Mouse (Mus musculus) left cerebral cortex, postnatal 4 days (tissue): Measurements from ENCODE around the gene Ttn. TPM values are rescaled to one million over a fixed set of nuclear protein-coding genes. Genes with fewer than 3 reads are reported as not detected.

Experiments
- DNase-seq: peaks from one replicate; pipeline ENCODE4 v3.0.0-alpha.2; 2022
- intact Hi-C: fragments of 180-260 bp; cut with DNase I; formaldehyde crosslinking; loops from one replicate; pipeline ENCODE4 v1.15.1; 2025
- total RNA-seq, 2 experiments: library from RNA; stranded (reverse); gene quantifications; 2 replicates each; pipeline ENCODE4 v1.2.3; 2021

Gene Ttn
- total RNA-seq, 2 experiments from 2014 or later, result 1.5 to 1.6 TPM

DNA sequence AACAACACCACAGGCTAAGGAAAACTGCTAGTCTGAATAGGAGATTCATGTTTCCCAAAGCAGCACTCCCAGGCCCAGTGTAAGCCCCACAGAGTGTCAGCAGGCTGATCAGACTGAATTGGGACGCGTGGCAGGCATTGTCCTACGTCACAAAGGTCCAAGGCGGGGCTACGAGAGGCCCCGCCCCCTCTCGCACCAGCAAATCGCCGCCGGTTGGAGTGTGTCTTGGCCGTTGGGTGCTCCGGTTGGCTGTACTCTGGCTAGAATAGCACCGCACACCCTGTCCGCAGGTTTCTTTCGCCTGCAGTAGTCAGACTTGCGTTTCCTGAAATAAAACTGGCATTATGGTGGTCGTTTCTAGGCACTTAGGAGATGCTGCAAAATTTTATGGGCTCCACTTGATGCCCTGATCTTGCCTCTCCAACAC, 309.4 kb downstream of the Ttn start, which contains the start of gene Fkbp7:
TSS of gene Fkbp7 (minus strand) at position 151 of the 427 bp plus-strand sequence.
- intact Hi-C loops, result no loop called here
- peak; percentile 92 for DNase-seq

DNA sequence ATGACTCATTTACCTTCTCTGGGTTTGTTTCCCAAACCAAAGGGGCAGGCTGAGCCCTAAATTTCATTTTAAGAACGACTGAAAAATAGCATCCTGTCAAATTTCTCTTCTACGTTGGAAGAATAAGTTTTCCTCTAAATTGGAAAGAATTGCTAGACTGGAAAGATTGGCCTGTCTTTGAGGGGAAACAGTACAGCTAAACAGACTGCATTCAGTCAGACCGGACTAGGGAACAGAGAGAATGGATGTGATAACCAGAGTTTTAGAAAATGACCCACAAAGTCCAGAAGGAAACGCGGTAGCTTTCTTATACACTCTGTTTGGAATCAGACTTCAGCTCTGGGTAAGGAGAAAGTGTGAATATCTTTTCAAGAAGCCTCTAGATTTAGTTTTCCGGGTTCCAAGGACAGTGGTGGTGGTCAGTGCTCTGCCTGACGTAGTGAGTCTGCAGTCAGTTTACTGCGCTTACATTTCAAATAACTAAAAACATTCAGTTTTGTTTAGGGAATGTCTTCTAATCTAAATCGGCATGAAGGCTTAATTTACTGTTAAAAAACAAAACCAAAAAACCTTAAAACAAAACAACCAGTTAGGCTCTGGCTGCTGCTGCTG, 310.1 kb downstream of the Ttn start:
- intact Hi-C loops, result no loop called here
- DNase-seq, result no peak

DNA sequence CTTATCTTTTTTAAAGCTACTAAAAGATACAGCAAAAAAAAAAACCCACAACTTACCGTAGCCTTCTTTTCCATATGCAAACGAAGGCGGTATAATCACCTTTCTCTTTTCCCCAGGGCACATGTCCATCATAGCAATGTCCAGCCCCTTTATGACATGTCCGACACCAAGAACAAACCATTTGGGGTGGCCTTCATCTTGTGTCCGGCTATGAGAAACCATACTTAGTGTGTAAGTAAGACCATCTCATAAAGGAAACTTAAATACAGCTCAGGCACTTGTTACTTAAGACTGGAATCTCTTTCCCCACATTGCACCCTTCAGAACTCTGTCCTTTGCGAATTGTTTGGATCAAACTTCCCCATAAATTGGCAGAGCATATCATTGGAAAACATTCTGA, 310.7 kb downstream of the Ttn start:
- DNase-seq, result no peak
- intact Hi-C loops, result no loop called here

DNA sequence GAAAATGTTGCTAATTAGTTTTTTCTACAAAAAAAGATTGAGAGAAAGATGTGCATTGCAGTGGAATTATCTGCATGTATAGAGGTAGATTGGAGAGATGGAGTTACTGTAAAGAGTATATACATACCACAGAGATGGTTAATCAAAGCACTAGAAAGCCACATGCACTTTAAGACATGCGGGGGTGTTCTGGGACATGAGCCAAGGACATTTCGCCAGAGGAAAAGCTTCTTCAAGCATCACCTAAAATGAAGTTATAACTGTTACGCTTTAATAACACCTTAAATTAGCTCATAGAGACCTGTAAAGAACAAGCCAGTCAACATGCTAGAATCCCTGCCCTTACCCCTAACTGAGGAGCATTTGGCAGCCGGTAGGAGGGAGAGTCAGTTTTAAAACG, 315.1 kb downstream of the Ttn start:
- intact Hi-C loops, result no loop called here
- DNase-seq, result no peak

DNA sequence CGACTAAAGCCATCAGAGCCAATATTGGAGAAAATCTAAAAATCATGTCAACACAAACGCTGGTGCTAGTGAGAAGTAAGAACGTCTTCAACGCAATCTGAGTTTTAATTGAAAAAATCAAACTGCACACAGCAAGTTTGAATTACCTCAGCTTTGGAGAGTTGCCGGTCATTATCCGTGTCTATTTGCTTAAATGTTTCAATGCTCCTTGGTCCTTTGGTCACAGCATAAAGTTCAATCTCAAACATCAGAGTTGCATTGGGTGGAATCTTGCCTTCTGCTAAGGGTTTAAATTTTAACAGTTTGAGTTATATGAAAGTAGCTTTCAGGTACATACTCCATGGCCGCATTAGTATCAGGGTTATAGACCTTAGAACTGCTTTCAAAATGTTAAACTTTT, 316.8 kb downstream of the Ttn start:
- DNase-seq, result no peak
- intact Hi-C loops, result no loop called here

DNA sequence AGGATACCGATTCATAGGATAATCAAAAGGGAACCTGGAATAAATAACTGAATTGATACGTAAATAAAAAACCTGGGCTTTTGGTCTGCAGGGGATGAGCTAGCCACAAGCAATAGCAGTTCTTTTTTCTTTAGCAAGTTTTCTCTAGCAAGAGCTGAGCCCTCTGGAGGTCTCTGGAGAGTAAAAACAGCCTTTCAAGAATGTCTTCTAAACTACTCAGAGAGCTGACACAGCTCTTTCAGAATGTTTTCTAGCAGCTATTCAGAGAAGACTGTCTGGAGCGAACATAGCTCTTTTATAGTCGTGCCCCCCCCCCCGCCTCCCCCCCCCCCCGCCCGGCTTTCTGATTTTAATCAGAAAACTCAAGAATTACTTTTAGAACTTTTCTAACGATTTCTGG, 322.9 kb downstream of the Ttn start:
- DNase-seq, result no peak
- intact Hi-C loops, result no loop called here

DNA sequence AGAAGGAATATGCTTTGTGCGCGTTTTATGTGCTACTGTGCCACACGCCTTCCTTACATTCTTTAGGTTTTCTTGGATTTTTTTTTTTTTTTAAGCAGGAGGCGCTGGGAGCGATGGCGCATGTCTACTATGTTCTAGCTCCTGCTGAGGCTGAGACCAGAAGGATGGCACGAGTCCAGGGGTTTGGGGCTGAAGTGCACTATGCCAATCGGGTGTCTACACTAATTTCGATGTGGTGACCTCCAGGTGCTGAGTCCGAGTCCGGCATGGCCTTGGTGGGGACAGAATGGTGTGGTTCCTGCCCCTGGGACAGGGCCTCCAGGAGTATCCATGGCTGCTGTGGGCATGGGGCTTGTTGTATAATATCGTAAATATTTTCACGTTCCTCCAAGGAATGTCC, 323.8 kb downstream of the Ttn start:
- peak; percentile 37 for DNase-seq
- intact Hi-C loops, result no loop called here

DNA sequence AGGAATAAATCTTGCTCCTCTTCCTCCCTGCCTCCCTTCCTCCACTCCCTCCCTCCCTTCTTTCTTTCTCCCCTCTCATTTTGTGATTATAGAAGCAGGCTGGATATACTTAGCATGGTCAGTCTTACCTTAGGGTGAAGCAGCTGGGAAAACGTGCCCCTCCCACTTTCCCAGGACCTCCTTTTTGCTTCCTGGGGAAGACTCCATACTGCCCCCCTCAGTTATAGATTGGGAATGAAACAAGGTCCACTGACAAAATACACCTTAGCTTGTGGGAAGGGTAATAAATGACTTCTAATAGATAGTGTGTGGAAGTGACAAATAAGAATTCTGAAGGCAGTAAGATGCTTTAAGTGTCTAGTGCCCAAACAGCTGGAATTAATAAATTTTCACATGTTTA, 326.4 kb downstream of the Ttn start:
- intact Hi-C loops, result no loop called here
- no peak for DNase-seq

DNA sequence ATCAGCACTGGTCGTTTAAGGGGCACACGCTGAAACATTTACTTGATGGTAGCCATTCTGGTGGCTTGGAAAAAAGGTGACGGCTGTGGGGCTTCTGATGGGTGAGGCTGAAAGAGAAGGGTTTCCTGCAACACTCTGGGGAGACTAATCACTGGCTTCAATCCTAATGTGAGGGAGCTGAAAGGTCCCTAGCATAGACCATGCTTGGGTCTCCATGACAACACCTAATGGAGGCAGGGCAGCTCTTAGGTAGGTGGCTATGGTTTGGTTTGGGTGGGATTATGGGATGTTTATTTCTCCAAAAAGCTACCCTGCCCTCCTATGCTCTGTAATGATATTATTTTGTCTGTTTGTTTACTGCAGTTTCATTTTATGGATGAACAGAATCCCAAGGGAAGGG, 326.9 kb downstream of the Ttn start:
- intact Hi-C loops, result no loop called here
- no peak for DNase-seq

DNA sequence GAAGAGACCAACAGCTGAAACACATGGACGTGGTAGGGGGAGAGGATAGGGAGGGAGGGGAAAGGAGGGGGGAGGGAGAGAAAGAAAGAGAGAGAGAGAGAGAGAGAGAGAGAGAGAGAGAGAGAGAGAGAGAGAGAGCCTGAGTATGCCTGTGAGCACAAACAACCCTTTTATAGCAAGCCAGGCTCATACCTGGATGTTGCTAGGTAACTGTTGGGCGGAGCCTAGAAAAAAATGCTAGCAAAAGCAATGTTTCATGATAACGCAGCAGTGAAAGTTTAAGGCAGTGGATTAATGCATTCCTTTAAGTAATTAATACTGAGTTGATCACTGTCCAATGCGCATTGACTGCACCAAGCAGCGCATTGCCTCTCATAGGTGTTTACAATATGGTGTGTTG, 327.7 kb downstream of the Ttn start:
- intact Hi-C loops, result no loop called here
- DNase-seq, result no peak

Other genes starting within 250 kb of the Ttn start
- gene Ccdc141, start 188.1 kb upstream of the Ttn start, total RNA-seq, result 10 to 100 TPM; 16.8 to 18.3 TPM